Mouse (Mus musculus): ENCODE data around the gene Dut.

DNA sequence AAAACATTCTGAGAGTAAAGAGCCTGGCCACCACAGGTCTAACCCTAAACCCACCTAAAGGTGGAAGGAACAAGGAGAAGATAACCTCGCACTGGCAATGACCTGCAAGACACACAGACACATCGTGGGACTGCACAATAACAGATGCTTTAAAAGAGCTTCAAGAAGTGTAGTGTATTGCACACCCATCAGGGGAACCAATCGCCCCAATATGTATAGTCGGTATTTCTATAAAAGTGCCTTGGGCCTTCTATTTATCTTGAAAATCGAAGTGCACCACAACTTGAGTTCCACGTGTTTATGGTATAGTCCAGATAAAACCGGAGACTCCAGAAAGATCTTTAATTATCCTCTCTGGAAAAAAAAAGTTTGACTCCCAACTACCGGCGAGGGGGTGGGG is 321 bp upstream of the Dut start:
- no peak for TF ChIP-seq CTCF (conservative IDR thresholded peaks at IDR 0.05; ENCODE audit: low read length)
- no peak for TF ChIP-seq NANOG (IDR thresholded peaks at IDR 0.05; ENCODE audit: borderline replicate concordance, low read length)
- no peak for TF ChIP-seq POU5F1 (IDR thresholded peaks at IDR 0.05; ENCODE audit: borderline replicate concordance, low read length)
